Mouse (Mus musculus) limb, embryonic 12.5 days (tissue): Measurements from ENCODE around the gene Depdc7. TPM values are rescaled to one million over a fixed set of nuclear protein-coding genes. Genes with fewer than 3 reads are reported as not detected.
A peak's percentile ranks its signal among the peaks of the same experiment; 100 is the strongest.

Experiments
- ATAC-seq: fragments of 200-750 bp; cut with Nextera tagmentation; 2 replicates; pipeline ENCODE4 v1.8.0; 2017; ENCODE audit warnings: low read depth, moderate TSS enrichment; ENCODE audit not compliant: insufficient number of reproducible peaks, insufficient read depth, low FRiP score, low TSS enrichment
- H3K27ac ChIP-seq: fragments of 300-500 bp; sonication (generic); 2 replicates; pipeline ENCODE4 v1.5.1; 2016; ENCODE audit warnings: mild to moderate bottlenecking, moderate library complexity
- H3K27me3 ChIP-seq: fragments of 300-500 bp; sonication (generic); 2 replicates; pipeline ENCODE4 v1.6.1; 2016; ENCODE audit warnings: mild to moderate bottlenecking, moderate library complexity
- H3K36me3 ChIP-seq: fragments of 300-500 bp; sonication (generic); 2 replicates; pipeline ENCODE4 v1.6.1; 2016; ENCODE audit warnings: mild to moderate bottlenecking, moderate library complexity
- H3K4me1 ChIP-seq: fragments of 300-500 bp; sonication (generic); replicated peaks from 2 replicates; pipeline ENCODE4 v1.6.1; 2016
- H3K4me2 ChIP-seq: fragments of 300-500 bp; sonication (generic); 2 replicates; pipeline ENCODE4 v1.6.1; 2016; ENCODE audit warnings: mild to moderate bottlenecking, moderate library complexity
- H3K4me3 ChIP-seq: fragments of 300-500 bp; sonication (generic); replicated peaks from 2 replicates; pipeline ENCODE4 v1.5.1; 2016; ENCODE audit warnings: mild to moderate bottlenecking
- H3K9ac ChIP-seq: fragments of 300-500 bp; sonication (generic); replicated peaks from 2 replicates; pipeline ENCODE4 v1.6.1; 2016; ENCODE audit warnings: mild to moderate bottlenecking, moderate library complexity
- H3K9me3 ChIP-seq: fragments of 300-500 bp; sonication (generic); 2 replicates; pipeline ENCODE4 v1.6.1; 2016; ENCODE audit warnings: mild to moderate bottlenecking, moderate library complexity
- WGBS: fragments of 180-500 bp; shearing (Covaris S2); methylation state at CpG from one replicate; pipeline ENCODE4 v1.1.7; 2016; 5-methylcytosine and 5-hydroxymethylcytosine counted together
- polyA plus RNA-seq: library from polyadenylated mRNA; unstranded; fragments of >200 nt; fragmentation: Nextera tagmentation; extraction: Ambion mirVana; gene quantifications from 2 replicates; pipeline ENCODE4 v1.2.1, GENCODE M21; 2016

Gene Depdc7
- polyA plus RNA-seq, 1 experiment from 2014 or later = 4.0 TPM

DNA sequence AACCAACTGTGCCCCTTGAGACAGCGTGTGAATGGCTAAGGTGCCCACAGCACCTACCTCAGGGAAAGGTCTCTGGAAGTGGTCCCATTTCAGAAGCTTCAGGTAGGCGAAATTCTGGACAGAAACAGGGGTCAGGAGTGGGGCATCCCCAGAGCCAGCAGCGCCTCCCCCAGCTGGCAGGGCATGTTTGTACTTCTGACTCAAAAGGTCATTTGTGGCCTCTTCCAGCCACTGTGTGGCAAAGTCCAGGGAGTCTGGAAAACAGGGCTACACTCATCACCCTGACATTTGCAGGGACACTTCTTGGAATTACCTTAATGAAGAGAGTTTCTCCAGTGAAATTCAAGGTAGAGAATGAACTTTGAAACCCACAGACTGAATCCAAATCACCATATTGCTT is 54.4 kb downstream of the Depdc7 start:
- no peak overlapping the region for H3K4me3 ChIP-seq
- H3K9me3 ChIP-seq = no peaks in the 10 kb centered on the region
- WGBS = 84% methylated on average over 3 of the region's 3 CpGs
- ATAC-seq = no peak
- no peaks in the 10 kb centered on the region for H3K4me1 ChIP-seq
- no peak overlapping the region for H3K9ac ChIP-seq
- H3K27me3 ChIP-seq = no peaks in the 10 kb centered on the region
- H3K27ac ChIP-seq = no peak overlapping the region
- H3K36me3 ChIP-seq = peaks cover 17% of the 10 kb centered on the region
- H3K4me2 ChIP-seq = no peak overlapping the region

DNA sequence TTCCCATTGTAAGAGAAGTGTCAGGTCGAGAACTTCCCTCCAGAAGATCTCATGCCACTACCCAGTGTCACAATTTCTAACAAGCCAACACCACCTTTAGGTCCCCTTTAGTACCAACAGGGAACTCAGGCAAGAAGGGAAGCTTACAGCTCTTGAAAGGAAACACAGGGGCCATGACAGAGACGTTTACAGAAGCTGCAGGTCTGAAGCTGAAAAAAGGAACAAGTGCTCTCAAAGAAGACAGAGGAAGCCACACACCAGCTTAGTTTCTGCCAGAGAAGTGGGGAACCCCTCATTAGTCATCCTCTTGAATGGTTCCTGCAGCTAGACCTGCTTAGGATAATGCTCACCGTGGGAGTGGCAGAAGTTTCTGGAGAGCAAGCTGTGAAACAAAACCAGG is 55.4 kb downstream of the Depdc7 start:
- H3K27me3 ChIP-seq = no peaks in the 10 kb centered on the region
- no peaks in the 10 kb centered on the region for H3K9me3 ChIP-seq
- 81% methylated on average over 3 of the region's 3 CpGs for WGBS
- H3K9ac ChIP-seq = no peak overlapping the region
- H3K4me3 ChIP-seq = no peak overlapping the region
- H3K27ac ChIP-seq = no peak overlapping the region
- no peak for ATAC-seq
- H3K36me3 ChIP-seq = peaks cover 27% of the 10 kb centered on the region
- H3K4me2 ChIP-seq = no peak overlapping the region
- H3K4me1 ChIP-seq = no peaks in the 10 kb centered on the region

DNA sequence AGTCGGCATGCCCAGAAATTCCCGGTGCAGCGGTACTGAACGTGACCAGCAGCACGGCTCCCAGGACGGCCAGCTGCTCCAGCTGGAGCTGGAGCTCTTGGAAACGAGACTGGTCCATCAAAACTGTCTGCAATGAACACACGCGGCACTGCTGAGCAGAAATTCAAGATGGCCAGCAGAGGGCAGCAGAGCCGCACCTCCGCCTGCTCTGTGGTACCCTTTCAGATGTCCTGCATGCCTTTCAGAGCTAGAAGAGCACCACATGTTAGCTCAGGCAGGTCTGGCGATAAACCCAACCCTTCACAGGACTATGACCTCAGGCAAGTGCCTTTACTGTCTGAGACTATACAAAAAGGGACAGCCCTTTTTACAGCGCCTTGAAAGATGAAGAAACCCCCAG is 57.3 kb downstream of the Depdc7 start:
- Histone ChIP-seq H3K36me3 (peaks cover 43% of the 10 kb centered on the region), H3K9ac (no peak overlapping the region), H3K27ac (no peak overlapping the region), H3K4me2 (no peak overlapping the region), H3K4me3 (no peak overlapping the region), H3K4me1 (peaks cover under 1% of the 10 kb centered on the region; the same call in 1 of the 2 replicates), H3K9me3 (no peaks in the 10 kb centered on the region), H3K27me3 (no peaks in the 10 kb centered on the region)
- 7% methylated on average over 13 of the region's 13 CpGs for whole genome bisulfite sequencing
- ATAC-seq = peak; percentile 85

DNA sequence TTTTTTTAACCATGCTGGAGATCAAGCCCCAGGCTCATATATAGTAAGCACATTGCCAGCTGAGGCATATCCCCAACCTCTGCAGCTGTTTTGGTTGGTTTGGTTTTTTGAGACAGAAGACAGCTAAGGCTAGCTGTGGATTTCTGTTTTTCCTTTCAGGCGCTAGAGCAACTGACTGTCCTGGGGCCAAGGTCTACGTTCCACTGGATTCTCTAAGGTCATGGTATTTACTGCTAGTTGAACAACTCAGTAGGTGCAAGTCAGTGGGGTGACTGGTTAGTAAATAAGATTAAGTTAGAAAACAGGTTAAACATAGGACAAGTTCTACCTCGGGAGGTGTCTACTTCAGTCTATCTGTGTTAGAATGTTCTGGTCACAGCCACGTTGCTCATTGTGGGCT is 57.9 kb downstream of the Depdc7 start:
- WGBS = 84% methylated on average over 4 of the region's 4 CpGs
- H3K9ac ChIP-seq = no peak overlapping the region
- no peaks in the 10 kb centered on the region for H3K9me3 ChIP-seq
- ATAC-seq = no peak
- H3K4me2 ChIP-seq = no peak overlapping the region
- H3K4me1 ChIP-seq = peaks cover 4% of the 10 kb centered on the region; the same call in 1 of the 2 replicates
- H3K36me3 ChIP-seq = peaks cover 43% of the 10 kb centered on the region
- H3K27me3 ChIP-seq = no peaks in the 10 kb centered on the region
- no peak overlapping the region for H3K27ac ChIP-seq
- H3K4me3 ChIP-seq = no peak overlapping the region

DNA sequence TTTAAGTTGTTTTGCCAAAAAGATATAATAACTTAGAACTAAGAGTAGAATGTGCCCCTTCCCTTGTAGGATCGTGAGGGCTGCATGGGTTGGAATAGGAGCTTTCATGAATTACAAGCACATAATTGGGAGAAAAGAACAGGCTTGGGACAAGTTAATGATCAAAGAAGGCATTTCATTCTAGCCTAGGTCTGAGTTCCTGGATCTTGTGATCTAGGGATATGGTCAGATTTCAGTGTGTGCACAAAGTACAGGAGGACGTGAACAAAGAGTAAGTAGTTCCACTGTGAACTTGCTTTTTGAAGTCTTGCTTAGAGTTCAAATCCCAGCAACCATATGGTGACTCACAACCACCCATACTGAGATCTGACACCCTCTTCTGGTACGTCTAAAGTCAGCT is 65.4 kb downstream of the Depdc7 start:
- no peak for ATAC-seq
- WGBS = 75% methylated on average over 3 of the region's 3 CpGs
- Histone ChIP-seq H3K27me3 (no peaks in the 10 kb centered on the region), H3K9me3 (no peaks in the 10 kb centered on the region), H3K4me3 (no peak overlapping the region), H3K9ac (no peak overlapping the region), H3K4me1 (peaks cover 4% of the 10 kb centered on the region; the same call in 1 of the 2 replicates), H3K36me3 (peaks cover 26% of the 10 kb centered on the region), H3K4me2 (no peak overlapping the region), H3K27ac (no peak overlapping the region)

Other genes with a start within 250 kb of the Depdc7 start
- gene Hipk3, start 248.4 kb downstream of the Depdc7 start, polyA plus RNA-seq = 16.2 and 19.0 TPM in 2 replicates
- gene Cstf3, start 152.4 kb downstream of the Depdc7 start, polyA plus RNA-seq = 100 and 107 TPM in 2 replicates
- 77.5 and 79.3 TPM in 2 replicates for gene Tcp11l1, start 30.7 kb downstream of the Depdc7 start, polyA plus RNA-seq
- 0.24 TPM in 1 of 2 replicates, not detected in the other for gene Pin1rt1, start 26.5 kb downstream of the Depdc7 start, polyA plus RNA-seq
- gene Qser1, start 73.9 kb upstream of the Depdc7 start, polyA plus RNA-seq = 10.3 and 12.9 TPM in 2 replicates
- gene Prrg4, start 107.0 kb upstream of the Depdc7 start, polyA plus RNA-seq = 1.1 and 1.2 TPM in 2 replicates
- gene Ccdc73, start 124.9 kb upstream of the Depdc7 start, polyA plus RNA-seq = 8.2 and 9.1 TPM in 2 replicates